14 mouse cellular contexts compared by ENCODE assay signal in genomic region chr11:98289873-98290272, GRCm38 (mm10). TPM values are rescaled to one million over a fixed set of nuclear protein-coding genes. Genes with fewer than 3 reads are reported as not detected.
DNase-seq lines count a peak whose midpoint lies in the region; ATAC-seq and TF ChIP-seq lines count a peak whose summit lies in the region.
"Had no signal": no experiment of that assay in that cellular context is flagged by ENCODE, and none has a peak within 500 bp of the region (broad histone marks: within the 10 kb centered on the region; RNA-seq: fewer than 3 reads in every experiment).

No protein-coding gene starts in this region.

- no peak overlapping the region for H3K9ac ChIP-seq in hindbrain, embryonic 15.5 days
- H3K9ac ChIP-seq in hindbrain, embryonic 12.5 days, result no peak overlapping the region
- H3K9ac ChIP-seq: embryonic facial prominence, embryonic 15.5 days; liver, embryonic 12.5 days; neural tube, embryonic 12.5 days had no signal

- H3K27me3 ChIP-seq in hindbrain, embryonic 15.5 days, result no peaks in the 10 kb centered on the region
- H3K27me3 ChIP-seq in hindbrain, embryonic 12.5 days, result peaks cover 10% of the 10 kb centered on the region
- peaks cover 46% of the 10 kb centered on the region for H3K27me3 ChIP-seq in E14TG2a.4 (ENCODE audit: insufficient read depth, low read length)

- H3K4me2 ChIP-seq in hindbrain, embryonic 15.5 days, result no peak overlapping the region
- no peak overlapping the region for H3K4me2 ChIP-seq in hindbrain, embryonic 12.5 days (replicated peaks)
- H3K4me2 ChIP-seq: embryonic facial prominence, embryonic 15.5 days; liver, embryonic 12.5 days; neural tube, embryonic 12.5 days had no signal

- peak; percentile 91 to 92 for DNase-seq in cerebellum, postnatal 10 days
- DNase-seq in kidney, postnatal 14 days, result peak; percentile 57
- DNase-seq in adrenal gland, postnatal 4 days (ENCODE audit: low spot score in 2 of 2), result no peak
- DNase-seq in layer of hippocampus, postnatal 25 days (ENCODE audit: extremely low spot score in 1 of 2, low spot score in 1 of 2), result no peak
- no peak for DNase-seq in embryo, embryonic 10 days (ENCODE audit: low spot score)
- DNase-seq: gastrocnemius, postnatal 10 days; thymus, adult 2 months had no signal

- no peak for TF ChIP-seq CTCF in E14TG2a.4 (conservative IDR thresholded peaks at IDR 0.05; ENCODE audit: low read length)

- H3K4me1 ChIP-seq in hindbrain, embryonic 15.5 days (replicated peaks), result peaks cover 49% of the 10 kb centered on the region
- H3K4me1 ChIP-seq in hindbrain, embryonic 12.5 days, result peaks cover 16% of the 10 kb centered on the region
- H3K4me1 ChIP-seq in E14TG2a.4 (replicated peaks; ENCODE audit: low read depth, low read length), result peaks cover 24% of the 10 kb centered on the region
- H3K4me1 ChIP-seq: liver, embryonic 12.5 days had no signal

- no peak for ATAC-seq in hindbrain, embryonic 15.5 days (ENCODE audit: low FRiP score, low read depth)
- ATAC-seq in hindbrain, embryonic 12.5 days (ENCODE audit: low FRiP score), result no peak
- ATAC-seq: liver, embryonic 12.5 days had no signal

- WGBS in hindbrain, embryonic 15.5 days, result 37% methylated on average over 13 of the region's 13 CpGs
- 54% methylated on average over 13 of the region's 13 CpGs for WGBS in hindbrain, embryonic 12.5 days

- no peaks in the 10 kb centered on the region for H3K36me3 ChIP-seq in hindbrain, embryonic 15.5 days
- H3K36me3 ChIP-seq in hindbrain, embryonic 12.5 days, result no peaks in the 10 kb centered on the region
- no peaks in the 10 kb centered on the region for H3K36me3 ChIP-seq in E14TG2a.4 (ENCODE audit: insufficient read depth, low read length)
- H3K36me3 ChIP-seq: embryonic facial prominence, embryonic 15.5 days; liver, embryonic 12.5 days; neural tube, embryonic 12.5 days had no signal

- H3K9me3 ChIP-seq in hindbrain, embryonic 15.5 days, result no peaks in the 10 kb centered on the region
- H3K9me3 ChIP-seq in hindbrain, embryonic 12.5 days (replicated peaks), result no peaks in the 10 kb centered on the region
- no peaks in the 10 kb centered on the region for H3K9me3 ChIP-seq in E14TG2a.4 (ENCODE audit: low read length)
- H3K9me3 ChIP-seq: embryonic facial prominence, embryonic 15.5 days; liver, embryonic 12.5 days; neural tube, embryonic 12.5 days had no signal

- H3K4me3 ChIP-seq in hindbrain, embryonic 15.5 days, result no peak overlapping the region
- no peak overlapping the region for H3K4me3 ChIP-seq in hindbrain, embryonic 12.5 days
- H3K4me3 ChIP-seq in E14TG2a.4 (replicated peaks; ENCODE audit: low read length), result peak overlapping the region; percentile 39
- H3K4me3 ChIP-seq: embryonic facial prominence, embryonic 15.5 days; liver, embryonic 12.5 days; neural tube, embryonic 12.5 days had no signal

- peak overlapping the region; percentile 7 for H3K27ac ChIP-seq in hindbrain, embryonic 15.5 days (replicated peaks)
- no peak overlapping the region for H3K27ac ChIP-seq in hindbrain, embryonic 12.5 days
- H3K27ac ChIP-seq: embryonic facial prominence, embryonic 15.5 days; liver, embryonic 12.5 days; neural tube, embryonic 12.5 days had no signal

RNA-seq across cellular contexts. Expression of gene Neurod2, which starts 39.6 kb away (rescaled TPM):
- 20.9 and 28.6 TPM in 2 replicates for polyA plus RNA-seq in hindbrain, embryonic 15.5 days (2015; fragmentation: Nextera tagmentation; extraction: Ambion mirVana)
- 7.2 and 10.2 TPM in 2 replicates for polyA plus RNA-seq in hindbrain, embryonic 12.5 days (2016; fragmentation: Nextera tagmentation; extraction: Ambion mirVana)
- total RNA-seq in adrenal gland, postnatal 4 days (2021), result under 1 TPM in 1 of 2 experiments, not detected in 1; 0.34 TPM
- 100 to 1,000 TPM; 139 to 148 TPM for total RNA-seq in layer of hippocampus, postnatal 25 days (2021)
- total RNA-seq: gastrocnemius, postnatal 10 days; heart, postnatal 10 days had no signal
- polyA plus RNA-seq: liver, embryonic 12.5 days had no signal

RNA-seq across cellular contexts. Expression of gene Ppp1r1b, which starts 58.3 kb away (rescaled TPM):
- polyA plus RNA-seq in hindbrain, embryonic 15.5 days (2015; fragmentation: Nextera tagmentation; extraction: Ambion mirVana), result 6.1 and 6.9 TPM in 2 replicates
- polyA plus RNA-seq in hindbrain, embryonic 12.5 days (2016; fragmentation: Nextera tagmentation; extraction: Ambion mirVana), result 0.37 and 0.52 TPM in 2 replicates
- total RNA-seq in adrenal gland, postnatal 4 days (2021), result 1 to 10 TPM; 1.3 to 1.9 TPM
- total RNA-seq in layer of hippocampus, postnatal 25 days (2021), result 10 to 100 TPM; 45.4 to 49.9 TPM

Comparison
In these comparisons a context has a peak if more than half of its experiments do, and no peak if none do; other contexts are left out.
1. DNase-seq: peak in cerebellum, postnatal 10 days (2 of 2) and kidney, postnatal 14 days (single experiment); none in adrenal gland, postnatal 4 days (0 of 2), layer of hippocampus, postnatal 25 days (0 of 2) and embryo, embryonic 10 days (single experiment).
2. RNA of gene Neurod2, which starts 39.6 kb away (total RNA-seq): 139 to 148 TPM in layer of hippocampus, postnatal 25 days; 0.34 TPM in adrenal gland, postnatal 4 days; every median in the first group is over 100 times any median in the second.
3. RNA of gene Ppp1r1b, which starts 58.3 kb away (total RNA-seq): 45.4 to 49.9 TPM in layer of hippocampus, postnatal 25 days; 1.3 to 1.9 TPM in adrenal gland, postnatal 4 days; every median in the first group is over 10 times any median in the second.